In the genomic region with DNA sequence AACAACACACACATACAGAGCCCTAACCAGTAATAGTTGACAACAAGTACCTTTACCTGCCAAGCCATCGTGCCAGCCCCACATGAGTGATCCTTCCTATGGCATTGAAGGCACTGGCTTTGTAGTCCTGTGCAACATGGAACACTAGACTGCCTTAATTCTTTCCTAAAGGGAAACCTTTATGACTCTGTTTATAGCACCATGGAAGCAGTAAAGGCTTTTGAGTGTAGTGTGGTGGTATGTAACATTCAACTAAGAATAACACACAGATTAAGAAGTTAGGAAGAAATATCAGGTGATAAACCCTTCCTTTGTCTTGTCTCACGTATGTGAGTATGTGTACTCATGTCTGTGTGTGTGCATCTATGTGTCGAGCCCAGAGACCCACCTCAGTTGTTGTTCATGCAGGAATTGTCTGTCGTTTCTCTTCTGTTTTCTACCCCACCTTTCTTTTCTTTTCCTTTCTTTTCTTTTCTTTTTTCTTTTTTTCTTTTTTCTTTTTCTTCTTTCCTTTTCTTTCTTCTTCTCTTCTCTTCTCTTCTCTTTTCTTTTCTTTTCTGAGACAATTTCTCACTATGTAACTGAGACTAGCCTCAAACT, we compare ENCODE assay signal across 7 mouse cellular contexts. TPM values are rescaled to one million over a fixed set of nuclear protein-coding genes. Genes with fewer than 3 reads are reported as not detected.
DNase-seq lines count a peak whose midpoint lies in the region; ATAC-seq and TF ChIP-seq lines count a peak whose summit lies in the region.

A gene (minus strand): TSS at position 113 of the 600 bp plus-strand sequence.

- H3K4me2 ChIP-seq in CH12.LX (ENCODE audit: insufficient read depth, low read depth, poor library complexity, severe bottlenecking): no peak within 1 kb of the TSS
- no peak within 1 kb of the TSS for H3K4me2 ChIP-seq in forebrain, embryonic 15.5 days (replicated peaks)
- no peak within 1 kb of the TSS for H3K4me2 ChIP-seq in hindbrain, embryonic 13.5 days
- no peak within 1 kb of the TSS for H3K4me2 ChIP-seq in liver, embryonic 15.5 days

- H3K4me1 ChIP-seq in CH12.LX (ENCODE audit: control insufficient read depth in 1 of 2, insufficient read depth in 2 of 2) (peaks cover 0 to 3% of the 10 kb centered on the region in 2 experiments; a peak in 1 of 4 replicates), MEL (ENCODE audit: control insufficient read depth in 1 of 2, insufficient read depth in 2 of 2, low read length in 2 of 2) (peaks cover 0 to 12% of the 10 kb centered on the region in 2 experiments; a peak in 2 of 4 replicates)
- H3K4me1 ChIP-seq in forebrain, embryonic 15.5 days: peaks cover 7% of the 10 kb centered on the region
- H3K4me1 ChIP-seq in hindbrain, embryonic 13.5 days (replicated peaks): peaks cover 10% of the 10 kb centered on the region
- peaks cover 44% of the 10 kb centered on the region for H3K4me1 ChIP-seq in liver, embryonic 15.5 days (replicated peaks)

- TF ChIP-seq RAD21 in CH12.LX (IDR thresholded peaks at IDR 0.05; ENCODE audit: low read depth, low read length): no peak
- no peak for TF ChIP-seq RAD21 in MEL (IDR thresholded peaks at IDR 0.05; ENCODE audit: low read depth, low read length)

- TF ChIP-seq POLR2A in CH12.LX (IDR thresholded peaks at IDR 0.05; ENCODE audit: low read depth, low read length): no peak
- peak in 1 of 2 experiments; percentile 4; a peak in 1 of 4 replicates for TF ChIP-seq POLR2A in MEL (IDR thresholded peaks at IDR 0.05; ENCODE audit: control insufficient read depth in 1 of 2, insufficient read depth in 1 of 2, low read depth in 1 of 2, low read length in 2 of 2, poor library complexity in 1 of 2)

- in situ Hi-C loops in CH12.LX (cut with MboI; ENCODE audit: low pct_ligation_motif_present, low pct_unique_long_range_greater_than_20kb, low sequenced_read_pairs): no loop called here

- TF ChIP-seq EP300 in CH12.LX (IDR thresholded peaks at IDR 0.05; ENCODE audit: low read length): no peak
- TF ChIP-seq EP300 in MEL (IDR thresholded peaks at IDR 0.05; ENCODE audit: low read depth in 1 of 2, low read length in 2 of 2): no peak

- H3K27ac ChIP-seq in CH12.LX (ENCODE audit: insufficient read depth, low read depth): no peak within 1 kb of the TSS
- 0 out of 2 replicates have a peak within 1 kb of the TSS, but pooled peaks have one; percentile 15 for H3K27ac ChIP-seq in MEL (ENCODE audit: control insufficient read depth, low read depth, low read length)
- H3K27ac ChIP-seq in forebrain, embryonic 15.5 days (replicated peaks): no peak within 1 kb of the TSS
- no peak within 1 kb of the TSS for H3K27ac ChIP-seq in hindbrain, embryonic 13.5 days
- no peak within 1 kb of the TSS for H3K27ac ChIP-seq in liver, embryonic 15.5 days (replicated peaks)

- H3K9ac ChIP-seq in CH12.LX (ENCODE audit: insufficient read depth, low read depth) (no peak within 1 kb of the TSS), MEL (ENCODE audit: control insufficient read depth, low read depth, low read length, poor library complexity, severe bottlenecking) (no peak within 1 kb of the TSS)
- no peak within 1 kb of the TSS for H3K9ac ChIP-seq in forebrain, embryonic 15.5 days (replicated peaks)
- no peak within 1 kb of the TSS for H3K9ac ChIP-seq in hindbrain, embryonic 13.5 days
- no peak within 1 kb of the TSS for H3K9ac ChIP-seq in liver, embryonic 15.5 days

- 75% methylated on average over 4 of the region's 4 CpGs for WGBS in forebrain, embryonic 15.5 days
- 76% methylated on average over 4 of the region's 4 CpGs for WGBS in hindbrain, embryonic 13.5 days
- WGBS in liver, embryonic 15.5 days (ENCODE audit: insufficient replicate concordance): 64% methylated on average over 4 of the region's 4 CpGs

- no peak for DNase-seq in CH12.LX (ENCODE audit: extremely low read depth)
- no peak for DNase-seq in MEL (ENCODE audit: low read depth, low spot score)
- no peak for DNase-seq in right cerebral cortex, postnatal 14 days
- DNase-seq in right cerebral cortex, postnatal 10 days (ENCODE audit: low spot score in 2 of 2): no peak

- H3K9me3 ChIP-seq in CH12.LX (replicated peaks; ENCODE audit: low read length): no peaks in the 10 kb centered on the region
- H3K9me3 ChIP-seq in MEL (replicated peaks; ENCODE audit: insufficient read depth, low read length): no peaks in the 10 kb centered on the region
- no peaks in the 10 kb centered on the region for H3K9me3 ChIP-seq in forebrain, embryonic 15.5 days
- no peaks in the 10 kb centered on the region for H3K9me3 ChIP-seq in hindbrain, embryonic 13.5 days
- no peaks in the 10 kb centered on the region for H3K9me3 ChIP-seq in liver, embryonic 15.5 days (replicated peaks)

- H3K36me3 ChIP-seq in CH12.LX (replicated peaks in 1 of 2; ENCODE audit: control insufficient read depth in 1 of 2, insufficient read depth in 1 of 2, low read length in 1 of 2): no peaks in the 10 kb centered on the region
- peaks cover 1 to 12% of the 10 kb centered on the region in 2 experiments; a peak in 3 of 4 replicates for H3K36me3 ChIP-seq in MEL (ENCODE audit: control insufficient read depth in 1 of 2, insufficient read depth in 2 of 2, low read length in 2 of 2)
- H3K36me3 ChIP-seq in forebrain, embryonic 15.5 days: no peaks in the 10 kb centered on the region
- no peaks in the 10 kb centered on the region for H3K36me3 ChIP-seq in hindbrain, embryonic 13.5 days
- peaks cover 12% of the 10 kb centered on the region for H3K36me3 ChIP-seq in liver, embryonic 15.5 days (replicated peaks)

- TF ChIP-seq CTCF in CH12.LX (conservative IDR thresholded peaks at IDR 0.05 in 1 of 2, IDR thresholded peaks at IDR 0.05 in 1 of 2; ENCODE audit: low read depth in 2 of 2, low read length in 2 of 2): no peak
- no peak for TF ChIP-seq CTCF in MEL (IDR thresholded peaks at IDR 0.05 in 2 of 3, conservative IDR thresholded peaks at IDR 0.05 in 1 of 3; ENCODE audit: control insufficient read depth in 1 of 3, insufficient read depth in 1 of 3, low read depth in 2 of 3, low read length in 3 of 3, poor library complexity in 1 of 3, severe bottlenecking in 1 of 3)

- no peak for ATAC-seq in forebrain, embryonic 15.5 days (replicated peaks)
- ATAC-seq in hindbrain, embryonic 13.5 days (ENCODE audit: low FRiP score): no peak
- no peak for ATAC-seq in liver, embryonic 15.5 days (ENCODE audit: insufficient read depth)

- dilution Hi-C loops in CH12.LX (cut with MboI; ENCODE audit: extremely low pct_ligation_motif_present, extremely low pct_unique_long_range_greater_than_20kb, low sequenced_read_pairs): no loop called here

- no peak within 1 kb of the TSS for H3K4me3 ChIP-seq in CH12.LX (replicated peaks in 1 of 3; ENCODE audit: low read depth in 2 of 3, low read length in 2 of 3, poor library complexity in 1 of 3)
- no peak within 1 kb of the TSS for H3K4me3 ChIP-seq in MEL (ENCODE audit: control insufficient read depth in 1 of 2, insufficient read depth in 1 of 2, low read depth in 2 of 2, low read length in 2 of 2)
- H3K4me3 ChIP-seq in forebrain, embryonic 15.5 days: no peak within 1 kb of the TSS
- H3K4me3 ChIP-seq in hindbrain, embryonic 13.5 days: no peak within 1 kb of the TSS
- H3K4me3 ChIP-seq in liver, embryonic 15.5 days (replicated peaks): no peak within 1 kb of the TSS

- H3K27me3 ChIP-seq in CH12.LX (replicated peaks) (peaks cover 3% of the 10 kb centered on the region), MEL (ENCODE audit: control insufficient read depth in 1 of 2, insufficient read depth in 2 of 2, low read length in 2 of 2) (no peaks in the 10 kb centered on the region)
- no peaks in the 10 kb centered on the region for H3K27me3 ChIP-seq in forebrain, embryonic 15.5 days
- H3K27me3 ChIP-seq in hindbrain, embryonic 13.5 days: 0 out of 2 replicates have a peak, but pooled peaks cover 2% of the 10 kb centered on the region
- no peaks in the 10 kb centered on the region for H3K27me3 ChIP-seq in liver, embryonic 15.5 days

- H3K79me2 ChIP-seq in CH12.LX (replicated peaks; ENCODE audit: control insufficient read depth, extremely low read depth, insufficient read depth, poor library complexity, severe bottlenecking) (peaks cover 2% of the 10 kb centered on the region), MEL (ENCODE audit: control insufficient read depth, insufficient read depth, low read length, poor library complexity) (peaks cover 2% of the 10 kb centered on the region)

TF ChIP-seq in CH12.LX, 34 proteins besides CTCF, POLR2A, EP300 and RAD21 (continues in another document):
- TF ChIP-seq ZMIZ1 (IDR thresholded peaks at IDR 0.05; ENCODE audit: low read depth, low read length): no peak
- TF ChIP-seq TBP (conservative IDR thresholded peaks at IDR 0.05; ENCODE audit: low read depth, low read length): no peak
- TF ChIP-seq ZNF384 (IDR thresholded peaks at IDR 0.05; ENCODE audit: low read depth, low read length): no peak
- no peak for TF ChIP-seq SMC3 (IDR thresholded peaks at IDR 0.05; ENCODE audit: low read depth, low read length)
- no peak for TF ChIP-seq HCFC1 (IDR thresholded peaks at IDR 0.05; ENCODE audit: low read depth, low read length)
- TF ChIP-seq JUND (conservative IDR thresholded peaks at IDR 0.05; ENCODE audit: low read depth, low read length): no peak
- no peak for TF ChIP-seq POLR2AphosphoS2 (IDR thresholded peaks at IDR 0.05; ENCODE audit: low read depth, low read length)
- no peak for TF ChIP-seq RCOR1 (conservative IDR thresholded peaks at IDR 0.05; ENCODE audit: low read depth, low read length)

TF ChIP-seq in MEL, 35 proteins besides CTCF, POLR2A, EP300 and RAD21 (continues in another document):
- TF ChIP-seq SIN3A (IDR thresholded peaks at IDR 0.05; ENCODE audit: low read length) (no peak), MAX (IDR thresholded peaks at IDR 0.05; ENCODE audit: low read length) (no peak), SMC3 (IDR thresholded peaks at IDR 0.05; ENCODE audit: low read depth, low read length) (0 out of 2 replicates have a peak, but pooled peaks have one; percentile 14), MYB (IDR thresholded peaks at IDR 0.05; ENCODE audit: low read depth, low read length) (peak; percentile 26; the same call in 1 of the 2 replicates), POLR2AphosphoS5 (IDR thresholded peaks at IDR 0.05; ENCODE audit: borderline replicate concordance, low read depth, low read length) (peak; percentile 62; the same call in 1 of the 2 replicates), ETS1 (IDR thresholded peaks at IDR 0.05; ENCODE audit: low read depth, low read length) (no peak), TCF12 (IDR thresholded peaks at IDR 0.05; ENCODE audit: low read depth, low read length) (no peak), ZMIZ1 (IDR thresholded peaks at IDR 0.05; ENCODE audit: low read depth, low read length) (peak; percentile 78)

RNA-seq across cellular contexts. Expression of the gene that starts here (rescaled TPM):
- total RNA-seq in CH12.LX (2012; rRNA removed) (51.0 and 63.2 TPM in 2 replicates), CH12.LX (2014; rRNA removed) (64.0 and 83.2 TPM in 2 replicates), MEL (2012; rRNA removed) (47.2 and 50.7 TPM in 2 replicates)
- polyA plus RNA-seq in CH12.LX (2012; ENCODE audit: insufficient read length, low read depth) (73.7 and 88.7 TPM in 2 replicates), MEL (2012; ENCODE audit: insufficient read depth in 1 of 2, insufficient read length in 2 of 2, low read depth in 1 of 2, low replicate concordance in 2 of 2, missing spikeins in 1 of 2) (100 to 1,000 TPM; 107 to 268 TPM)
- polyA plus RNA-seq in forebrain, embryonic 15.5 days (2015; fragmentation: Nextera tagmentation; extraction: Ambion mirVana): 126 and 130 TPM in 2 replicates
- polyA plus RNA-seq in hindbrain, embryonic 13.5 days (2015; fragmentation: Nextera tagmentation; extraction: Ambion mirVana): 141 and 147 TPM in 2 replicates
- 82.5 and 88.5 TPM in 2 replicates for polyA plus RNA-seq in liver, embryonic 15.5 days (2015; fragmentation: Nextera tagmentation; extraction: Ambion mirVana)
